Mouse (Mus musculus): ENCODE results near the gene Olfr809. TPM values are rescaled to one million over a fixed set of nuclear protein-coding genes. Genes with fewer than 3 reads are reported as not detected.

The Olfr809 gene
- not detected in 2 replicates for polyA plus RNA-seq (2014; fragmentation: Nextera tagmentation; extraction: Ambion mirVana)

GRCm38 (mm10) chr10:129774338-129774737 lies at the start of gene Olfr809:
Gene Olfr809 (plus strand): TSS chr10:129774638.
- Histone ChIP-seq H3K4me3 (ENCODE audit: low read depth, low read length) (no peak within 1 kb of the TSS), H3K27me3 (ENCODE audit: control insufficient read depth, insufficient read depth, low read length) (no peaks in the 10 kb centered on the region), H3K9me3 (ENCODE audit: control insufficient read depth, low read length) (no peaks in the 10 kb centered on the region), H3K9ac (ENCODE audit: low read length) (no peak within 1 kb of the TSS), H3K4me1 (ENCODE audit: control insufficient read depth, insufficient read depth, low read length) (no peaks in the 10 kb centered on the region), H3K36me3 (ENCODE audit: control insufficient read depth, insufficient read depth, low read length) (no peaks in the 10 kb centered on the region), H3K27ac (ENCODE audit: low read depth, low read length) (no peak within 1 kb of the TSS), H3K4me2 (ENCODE audit: low read depth) (no peak within 1 kb of the TSS)
- ATAC-seq (ENCODE audit: insufficient read depth, low FRiP score, low TSS enrichment) (no peak), DNase-seq (ENCODE audit: low spot score) (no peak)

- Histone ChIP-seq H3K36me3 (ENCODE audit: control insufficient read depth, insufficient read depth, low read length) (no peaks in the 10 kb centered on the region), H3K9me3 (ENCODE audit: control insufficient read depth, low read length) (no peaks in the 10 kb centered on the region), H3K4me2 (ENCODE audit: low read depth) (no peak within 1 kb of the TSS), H3K4me3 (ENCODE audit: low read depth, low read length) (no peak within 1 kb of the TSS), H3K4me1 (ENCODE audit: control insufficient read depth, insufficient read depth, low read length) (no peaks in the 10 kb centered on the region), H3K27me3 (ENCODE audit: control insufficient read depth, insufficient read depth, low read length) (no peaks in the 10 kb centered on the region), H3K9ac (ENCODE audit: low read length) (no peak within 1 kb of the TSS), H3K27ac (ENCODE audit: low read depth, low read length) (no peak within 1 kb of the TSS)
- WGBS: 93% methylated on average over 2 of the region's 2 CpGs
- DNase-seq (ENCODE audit: low spot score) (no peak), ATAC-seq (ENCODE audit: insufficient read depth, low FRiP score, low TSS enrichment) (no peak)
These were observed 45.2 kb upstream of the Olfr809 start, which contains the start of gene Olfr805 for GRCm38 (mm10) chr10:129729275-129729674. Gene Olfr805 (minus strand): TSS chr10:129729375.

GRCm38 (mm10) chr10:129741821-129742220 lies 32.6 kb upstream of the Olfr809 start, which contains the start of gene Olfr806:
Gene Olfr806 (minus strand): TSS chr10:129741921.
- no peaks in the 10 kb centered on the region for H3K4me1 ChIP-seq (ENCODE audit: control insufficient read depth, insufficient read depth, low read length)
- no peak within 1 kb of the TSS for H3K27ac ChIP-seq (ENCODE audit: low read depth, low read length)
- no peaks in the 10 kb centered on the region for H3K27me3 ChIP-seq (ENCODE audit: control insufficient read depth, insufficient read depth, low read length)
- no peaks in the 10 kb centered on the region for H3K36me3 ChIP-seq (ENCODE audit: control insufficient read depth, insufficient read depth, low read length)
- ATAC-seq (ENCODE audit: insufficient read depth, low FRiP score, low TSS enrichment) (no peak), DNase-seq (ENCODE audit: low spot score) (no peak)
- H3K4me2 ChIP-seq (ENCODE audit: low read depth): no peak within 1 kb of the TSS
- no peak within 1 kb of the TSS for H3K9ac ChIP-seq (ENCODE audit: low read length)
- no peaks in the 10 kb centered on the region for H3K9me3 ChIP-seq (ENCODE audit: control insufficient read depth, low read length)
- H3K4me3 ChIP-seq (ENCODE audit: low read depth, low read length): no peak within 1 kb of the TSS

GRCm38 (mm10) chr10:129757693-129758092 lies 16.7 kb upstream of the Olfr809 start, which contains the start of gene Olfr807:
Gene Olfr807 (minus strand): TSS chr10:129757793.
- H3K4me2 ChIP-seq (ENCODE audit: low read depth): no peak within 1 kb of the TSS

GRCm38 (mm10) chr10:129765182-129765581 lies 9.3 kb upstream of the Olfr809 start, which contains the start of gene Olfr808:
Gene Olfr808 (plus strand): TSS chr10:129765482.
- DNase-seq (ENCODE audit: low spot score) (no peak), ATAC-seq (ENCODE audit: insufficient read depth, low FRiP score, low TSS enrichment) (no peak)
- Histone ChIP-seq H3K27ac (ENCODE audit: low read depth, low read length) (no peak within 1 kb of the TSS), H3K4me3 (ENCODE audit: low read depth, low read length) (no peak within 1 kb of the TSS), H3K27me3 (ENCODE audit: control insufficient read depth, insufficient read depth, low read length) (no peaks in the 10 kb centered on the region), H3K9me3 (ENCODE audit: control insufficient read depth, low read length) (no peaks in the 10 kb centered on the region), H3K4me2 (ENCODE audit: low read depth) (no peak within 1 kb of the TSS), H3K36me3 (ENCODE audit: control insufficient read depth, insufficient read depth, low read length) (no peaks in the 10 kb centered on the region), H3K4me1 (ENCODE audit: control insufficient read depth, insufficient read depth, low read length) (no peaks in the 10 kb centered on the region), H3K9ac (ENCODE audit: low read length) (no peak within 1 kb of the TSS)
- WGBS: 90% methylated on average over 1 of the region's 1 CpGs

More at GRCm38 (mm10) chr10:129757693-129758092, 16.7 kb upstream of the Olfr809 start, which contains the start of gene Olfr807:
- H3K4me3 ChIP-seq (ENCODE audit: low read depth, low read length): no peak within 1 kb of the TSS
- no peaks in the 10 kb centered on the region for H3K27me3 ChIP-seq (ENCODE audit: control insufficient read depth, insufficient read depth, low read length)
- ATAC-seq (ENCODE audit: insufficient read depth, low FRiP score, low TSS enrichment): no peak
- no peak for DNase-seq (ENCODE audit: low spot score)
- H3K36me3 ChIP-seq (ENCODE audit: control insufficient read depth, insufficient read depth, low read length): no peaks in the 10 kb centered on the region
- H3K9ac ChIP-seq (ENCODE audit: low read length): no peak within 1 kb of the TSS
- no peaks in the 10 kb centered on the region for H3K9me3 ChIP-seq (ENCODE audit: control insufficient read depth, low read length)
- 90% methylated on average over 1 of the region's 1 CpGs for WGBS
- no peaks in the 10 kb centered on the region for H3K4me1 ChIP-seq (ENCODE audit: control insufficient read depth, insufficient read depth, low read length)
- no peak within 1 kb of the TSS for H3K27ac ChIP-seq (ENCODE audit: low read depth, low read length)

- no peaks in the 10 kb centered on the region for H3K36me3 ChIP-seq (ENCODE audit: control insufficient read depth, insufficient read depth, low read length)
- ATAC-seq (ENCODE audit: insufficient read depth, low FRiP score, low TSS enrichment) (no peak), DNase-seq (ENCODE audit: low spot score) (no peak)
- no peaks in the 10 kb centered on the region for H3K27me3 ChIP-seq (ENCODE audit: control insufficient read depth, insufficient read depth, low read length)
- no peak overlapping the region for H3K9ac ChIP-seq (ENCODE audit: low read length)
- H3K9me3 ChIP-seq (ENCODE audit: control insufficient read depth, low read length): no peaks in the 10 kb centered on the region
- H3K4me3 ChIP-seq (ENCODE audit: low read depth, low read length): no peak overlapping the region
- no peak overlapping the region for H3K4me2 ChIP-seq (ENCODE audit: low read depth)
- H3K27ac ChIP-seq (ENCODE audit: low read depth, low read length): no peak overlapping the region
- no peaks in the 10 kb centered on the region for H3K4me1 ChIP-seq (ENCODE audit: control insufficient read depth, insufficient read depth, low read length)
These were observed 3.7 kb downstream of the Olfr809 start for GRCm38 (mm10) chr10:129778123-129778522.

- no peak within 1 kb of the TSS for H3K9ac ChIP-seq (ENCODE audit: low read length)
- no peak within 1 kb of the TSS for H3K4me3 ChIP-seq (ENCODE audit: low read depth, low read length)
- H3K27ac ChIP-seq (ENCODE audit: low read depth, low read length): no peak within 1 kb of the TSS
- H3K4me2 ChIP-seq (ENCODE audit: low read depth): no peak within 1 kb of the TSS
- H3K27me3 ChIP-seq (ENCODE audit: control insufficient read depth, insufficient read depth, low read length): no peaks in the 10 kb centered on the region
- DNase-seq (ENCODE audit: low spot score): no peak
- no peak for ATAC-seq (ENCODE audit: insufficient read depth, low FRiP score, low TSS enrichment)
- H3K4me1 ChIP-seq (ENCODE audit: control insufficient read depth, insufficient read depth, low read length): no peaks in the 10 kb centered on the region
- H3K36me3 ChIP-seq (ENCODE audit: control insufficient read depth, insufficient read depth, low read length): no peaks in the 10 kb centered on the region
- no peaks in the 10 kb centered on the region for H3K9me3 ChIP-seq (ENCODE audit: control insufficient read depth, low read length)
These were observed 20.4 kb downstream of the Olfr809 start, which contains the start of gene Olfr810 for GRCm38 (mm10) chr10:129794817-129795216. Gene Olfr810 (minus strand): TSS chr10:129794917.

- H3K27me3 ChIP-seq (ENCODE audit: control insufficient read depth, insufficient read depth, low read length): no peaks in the 10 kb centered on the region
- no peaks in the 10 kb centered on the region for H3K4me1 ChIP-seq (ENCODE audit: control insufficient read depth, insufficient read depth, low read length)
- no peak for DNase-seq (ENCODE audit: low spot score)
- H3K27ac ChIP-seq (ENCODE audit: low read depth, low read length): no peak within 1 kb of the TSS
- H3K9me3 ChIP-seq (ENCODE audit: control insufficient read depth, low read length): no peaks in the 10 kb centered on the region
- no peak within 1 kb of the TSS for H3K4me3 ChIP-seq (ENCODE audit: low read depth, low read length)
- H3K36me3 ChIP-seq (ENCODE audit: control insufficient read depth, insufficient read depth, low read length): no peaks in the 10 kb centered on the region
- ATAC-seq (ENCODE audit: insufficient read depth, low FRiP score, low TSS enrichment): no peak
- no peak within 1 kb of the TSS for H3K4me2 ChIP-seq (ENCODE audit: low read depth)
- H3K9ac ChIP-seq (ENCODE audit: low read length): no peak within 1 kb of the TSS
- WGBS: 86% methylated on average over 4 of the region's 4 CpGs
These were observed 29.9 kb downstream of the Olfr809 start, which contains the start of gene Olfr811 for GRCm38 (mm10) chr10:129804296-129804695. Gene Olfr811 (minus strand): TSS chr10:129804396.

Data from neural tube, embryonic 11.5 days (tissue).